Mouse (Mus musculus): ENCODE results near the gene Dnmt3l. TPM values are rescaled to one million over a fixed set of nuclear protein-coding genes. Genes with fewer than 3 reads are reported as not detected.
"Not testable (repeated sequence)": the region's sequence is repeated elsewhere in the genome, so short reads cannot be mapped to it uniquely, and the experiment has no call there.

Gene Dnmt3l
- 30.7 and 36.2 TPM in 2 replicates for total RNA-seq (2021)
- long read RNA-seq, partial matches to known transcripts, result 7 of 7 reads
- long read RNA-seq, other reads (novel, unspliced or antisense), result 0 of 7 reads

GRCm38 (mm10) chr10:78041647-78042046, at the start of gene Dnmt3l:
TSS of gene Dnmt3l (plus strand) at chr10:78041947.
- no peak for DNase-seq

- DNase-seq, result no peak
Measured at GRCm38 (mm10) chr10:77995639-77996038, 46.1 kb upstream of the Dnmt3l start.

- no peak for DNase-seq
Measured at GRCm38 (mm10) chr10:78000200-78000599, 41.5 kb upstream of the Dnmt3l start.

GRCm38 (mm10) chr10:78001796-78002195, 40.0 kb upstream of the Dnmt3l start:
- DNase-seq, result no peak

GRCm38 (mm10) chr10:78002316-78002715, 39.4 kb upstream of the Dnmt3l start:
- no peak for DNase-seq

- no peak for DNase-seq
Measured at GRCm38 (mm10) chr10:78004479-78005100, 37.2 kb upstream of the Dnmt3l start.

GRCm38 (mm10) chr10:78005791-78006438, 35.8 kb upstream of the Dnmt3l start:
- no peak for DNase-seq

- DNase-seq, result no peak
Measured at GRCm38 (mm10) chr10:78007203-78007602, 34.5 kb upstream of the Dnmt3l start.

- no peak for DNase-seq
Measured at GRCm38 (mm10) chr10:78008169-78008568, 33.6 kb upstream of the Dnmt3l start.

DNA sequence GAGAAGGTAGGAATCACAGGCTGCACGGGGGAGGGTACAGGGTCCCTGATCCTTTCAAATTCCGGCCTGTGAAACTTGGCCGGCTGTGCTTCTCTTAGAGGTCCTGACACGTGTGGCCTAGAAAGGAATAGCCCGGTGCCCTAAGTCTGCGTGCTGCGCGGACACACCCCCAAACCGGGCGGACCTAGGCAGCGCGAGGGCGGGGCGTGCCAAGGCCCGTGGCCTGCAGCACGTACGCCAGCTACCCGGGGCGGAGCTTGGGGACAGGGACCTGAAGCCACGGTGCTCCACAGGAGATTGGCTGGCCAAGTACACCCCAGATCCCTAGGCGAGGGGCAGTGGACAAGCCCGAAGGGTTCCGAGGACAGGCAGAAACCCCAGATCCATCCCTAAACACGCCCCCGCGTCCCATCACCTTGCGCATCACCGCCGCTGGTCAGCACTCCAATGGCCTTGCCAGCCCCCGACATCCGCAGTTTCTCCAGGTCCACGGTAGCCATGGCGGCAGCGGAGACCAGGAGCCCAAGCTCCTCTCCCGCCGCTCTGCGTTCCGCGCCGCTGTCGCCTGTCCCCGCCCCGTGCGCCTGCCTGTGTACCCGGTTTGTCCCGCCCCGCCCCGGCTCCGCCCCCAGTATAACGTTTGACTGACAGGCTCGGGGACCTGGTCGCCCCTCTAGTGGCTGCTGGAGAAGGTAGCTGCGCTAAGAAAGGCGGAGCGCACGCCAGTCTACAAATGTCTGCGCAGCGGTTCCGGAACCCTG, 32.4 kb upstream of the Dnmt3l start:
- peak; percentile 98 for DNase-seq

- no peak for DNase-seq
Measured at GRCm38 (mm10) chr10:78009945-78010293, 31.8 kb upstream of the Dnmt3l start, which contains the start of gene Pfkl. TSS of gene Pfkl (minus strand) at chr10:78010083.

- DNase-seq, result no peak
Measured at GRCm38 (mm10) chr10:78010335-78010734, 31.4 kb upstream of the Dnmt3l start.

GRCm38 (mm10) chr10:78011116-78011515, 30.6 kb upstream of the Dnmt3l start:
- DNase-seq, result not testable (repeated sequence)

GRCm38 (mm10) chr10:78012661-78013495, 28.9 kb upstream of the Dnmt3l start:
- no peak for DNase-seq

GRCm38 (mm10) chr10:78015489-78015888, 26.3 kb upstream of the Dnmt3l start:
- no peak for DNase-seq

- no peak for DNase-seq
Measured at GRCm38 (mm10) chr10:78016366-78016765, 25.4 kb upstream of the Dnmt3l start.

GRCm38 (mm10) chr10:78018797-78019203, 22.9 kb upstream of the Dnmt3l start:
- DNase-seq, result peak; percentile 85

DNA sequence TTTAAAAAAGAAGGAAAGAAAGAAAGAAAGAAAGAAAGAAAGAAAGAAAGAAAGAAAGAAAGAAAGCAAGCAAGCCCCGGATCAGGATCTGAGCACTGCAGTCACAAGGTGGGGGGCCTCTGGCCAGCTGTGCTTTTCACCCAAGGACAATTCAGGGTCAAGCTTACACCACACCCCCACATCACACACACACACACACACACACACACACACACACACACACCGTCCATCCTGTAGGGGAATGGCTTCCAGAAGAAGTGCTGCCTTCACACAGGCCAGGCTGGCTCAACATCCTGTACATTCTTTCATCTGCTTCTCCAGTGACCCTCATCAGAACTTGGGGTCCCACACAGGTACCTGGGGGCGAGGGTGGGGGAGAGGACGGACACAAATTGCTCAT, 22.5 kb upstream of the Dnmt3l start:
- DNase-seq, result no peak

- DNase-seq, result not testable (repeated sequence)
Measured at GRCm38 (mm10) chr10:78019984-78020383, 21.8 kb upstream of the Dnmt3l start.

- not testable (repeated sequence) for DNase-seq
Measured at GRCm38 (mm10) chr10:78025453-78025852, 16.3 kb upstream of the Dnmt3l start.

GRCm38 (mm10) chr10:78028129-78028528, 13.6 kb upstream of the Dnmt3l start:
- peak; percentile 70 for DNase-seq

DNA sequence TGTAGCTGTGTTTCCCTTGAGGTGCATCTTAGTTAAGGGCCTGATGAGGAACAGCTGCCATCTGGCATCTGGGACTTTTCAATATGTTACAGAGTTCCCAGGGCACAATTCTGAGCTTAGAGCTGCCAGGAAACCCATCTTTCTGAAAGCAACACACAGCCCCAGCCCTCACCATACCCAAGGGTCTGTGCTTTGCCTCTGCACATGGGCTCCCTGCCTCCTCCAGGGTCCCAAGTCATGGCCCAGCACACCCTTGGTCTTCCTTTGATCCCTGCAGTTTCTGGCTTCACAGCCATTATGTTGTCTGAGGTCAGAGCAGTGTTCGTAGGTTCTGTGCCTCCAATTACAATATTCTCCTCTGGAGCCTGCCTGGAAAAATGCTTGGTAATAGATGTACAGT, 12.7 kb upstream of the Dnmt3l start:
- DNase-seq, result no peak
